Mouse (Mus musculus) adrenal gland, adult (tissue): ENCODE measurements around the gene Abcc6.
A peak's percentile ranks its signal among the peaks of the same experiment; 100 is the strongest.
"Not testable (repeated sequence)": the region's sequence is repeated elsewhere in the genome, so short reads cannot be mapped to it uniquely, and the experiment has no call there.

Source experiments
- DNase-seq, 2 experiments: peaks; one replicate each; pipeline ENCODE4 v3.0.0; 2022 to 2023; ENCODE audit warnings: low spot score in 1 of 2; ENCODE audit not compliant: inconsistent age in 2 of 2

Abcc6 gene

DNA sequence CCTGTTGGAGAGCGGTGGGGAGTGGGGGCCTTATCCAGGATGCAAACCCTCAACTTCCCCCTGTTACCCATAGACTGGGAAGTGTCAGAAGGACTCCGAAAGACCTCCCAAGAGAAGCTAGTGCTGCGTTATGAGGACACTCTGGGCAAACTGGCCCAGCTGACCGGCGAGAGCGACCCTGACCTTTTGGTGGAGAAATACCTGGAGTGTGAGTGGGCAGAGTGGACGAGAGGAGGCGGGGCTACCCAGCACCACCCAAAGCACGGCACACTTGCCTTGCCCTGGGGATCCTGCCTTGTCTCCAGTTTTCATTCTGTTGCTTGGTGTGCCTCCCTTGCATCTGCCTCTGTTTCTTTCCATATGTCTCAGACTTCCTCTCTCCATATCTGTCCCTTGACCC lies 88.1 kb downstream of the Abcc6 start:
- peak; percentile 91 to 93 for DNase-seq

DNA sequence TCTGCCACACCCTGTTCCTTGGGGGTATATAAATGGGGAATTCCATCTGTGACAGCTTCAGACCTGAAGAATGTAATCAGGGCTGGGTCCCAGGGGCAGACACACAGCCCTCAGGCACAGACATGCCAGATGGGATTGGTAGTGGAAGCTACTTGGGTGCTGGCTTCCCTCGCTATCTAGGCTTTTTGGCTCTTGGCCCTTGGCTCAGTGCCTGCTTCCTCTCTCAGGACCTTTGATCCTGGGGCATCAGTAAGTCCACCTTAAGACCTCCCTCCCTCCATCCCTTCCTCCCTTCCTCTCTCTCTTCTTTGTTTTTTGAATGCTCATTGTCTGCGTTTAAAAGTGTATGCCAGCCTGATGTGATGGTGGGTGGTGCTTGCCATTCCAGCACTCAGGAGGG lies 90.3 kb downstream of the Abcc6 start:
- DNase-seq: peak in 1 of 2 experiments; percentile 41

GRCm38 (mm10) chr7:45935114-45935513 lies 95.0 kb downstream of the Abcc6 start:
- peak; percentile 61 to 89 for DNase-seq

DNA sequence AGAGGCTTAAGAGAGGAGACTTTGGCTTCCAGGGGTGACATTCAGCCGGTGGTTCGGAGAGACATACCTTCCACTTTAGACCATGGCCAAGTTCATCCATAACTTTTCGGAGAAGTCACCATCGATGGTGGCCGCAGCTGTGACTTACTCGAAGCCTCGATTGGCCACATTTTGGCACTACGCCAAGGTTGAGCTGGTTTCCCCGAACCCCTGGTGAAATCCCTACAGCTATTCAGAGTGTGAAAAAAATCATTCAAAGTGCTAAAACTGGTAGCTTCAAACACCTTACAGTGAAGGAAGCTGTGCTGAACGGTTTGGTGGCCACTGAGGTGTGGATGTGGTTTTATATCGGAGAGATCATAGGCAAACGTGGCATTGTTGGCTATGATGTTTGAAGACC lies 96.3 kb downstream of the Abcc6 start:
- DNase-seq: not testable (repeated sequence)

DNA sequence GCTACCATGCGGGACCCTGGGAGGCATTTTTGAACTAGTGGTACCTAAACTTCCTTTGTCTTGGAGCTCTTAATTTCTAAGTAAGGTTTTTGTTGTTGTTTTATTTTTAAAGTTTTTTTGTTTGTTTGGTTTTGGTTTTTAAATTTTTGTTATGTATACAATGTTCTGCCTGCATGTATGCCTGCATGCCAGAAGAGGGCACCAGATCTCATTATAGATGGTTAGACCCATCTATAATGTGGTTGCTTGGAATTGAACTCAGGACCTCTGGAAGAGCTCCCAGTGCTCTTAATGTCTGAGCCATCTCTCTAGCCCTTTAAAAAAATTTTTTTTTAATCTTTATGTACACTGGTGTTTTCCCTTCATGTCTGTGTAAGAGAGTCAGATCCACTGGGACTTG lies 100.4 kb downstream of the Abcc6 start:
- no peak for DNase-seq

GRCm38 (mm10) chr7:45928626-45929295 lies 101.3 kb downstream of the Abcc6 start:
- DNase-seq: no peak

DNA sequence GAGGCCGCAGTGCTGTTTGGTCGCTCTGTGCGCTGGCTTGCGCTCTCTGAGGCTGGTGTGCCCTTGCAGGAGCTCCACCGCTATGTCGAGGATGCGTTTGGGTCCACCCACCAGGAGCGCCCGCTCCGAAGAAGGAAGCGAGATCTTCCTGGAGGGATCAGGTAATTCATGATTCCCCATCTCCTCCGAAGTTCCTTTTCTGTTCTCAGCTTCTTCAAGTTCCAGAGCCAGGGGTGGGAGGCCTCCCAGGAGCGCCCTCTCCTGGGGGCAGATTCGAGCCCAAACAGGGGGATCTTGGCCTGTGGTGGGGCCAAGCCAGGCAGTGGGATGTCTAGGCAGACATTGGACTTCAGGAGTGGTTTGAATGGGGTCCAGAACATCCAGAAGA lies 105.7 kb downstream of the Abcc6 start:
- peak in 1 of 2 experiments; percentile 67 for DNase-seq

- DNase-seq: peak; percentile 89 to 95
Measured at GRCm38 (mm10) chr7:45923762-45924428, 106.2 kb downstream of the Abcc6 start, which contains the start of gene Ccdc114. Gene Ccdc114 (plus strand): TSS chr7:45924072.

DNA sequence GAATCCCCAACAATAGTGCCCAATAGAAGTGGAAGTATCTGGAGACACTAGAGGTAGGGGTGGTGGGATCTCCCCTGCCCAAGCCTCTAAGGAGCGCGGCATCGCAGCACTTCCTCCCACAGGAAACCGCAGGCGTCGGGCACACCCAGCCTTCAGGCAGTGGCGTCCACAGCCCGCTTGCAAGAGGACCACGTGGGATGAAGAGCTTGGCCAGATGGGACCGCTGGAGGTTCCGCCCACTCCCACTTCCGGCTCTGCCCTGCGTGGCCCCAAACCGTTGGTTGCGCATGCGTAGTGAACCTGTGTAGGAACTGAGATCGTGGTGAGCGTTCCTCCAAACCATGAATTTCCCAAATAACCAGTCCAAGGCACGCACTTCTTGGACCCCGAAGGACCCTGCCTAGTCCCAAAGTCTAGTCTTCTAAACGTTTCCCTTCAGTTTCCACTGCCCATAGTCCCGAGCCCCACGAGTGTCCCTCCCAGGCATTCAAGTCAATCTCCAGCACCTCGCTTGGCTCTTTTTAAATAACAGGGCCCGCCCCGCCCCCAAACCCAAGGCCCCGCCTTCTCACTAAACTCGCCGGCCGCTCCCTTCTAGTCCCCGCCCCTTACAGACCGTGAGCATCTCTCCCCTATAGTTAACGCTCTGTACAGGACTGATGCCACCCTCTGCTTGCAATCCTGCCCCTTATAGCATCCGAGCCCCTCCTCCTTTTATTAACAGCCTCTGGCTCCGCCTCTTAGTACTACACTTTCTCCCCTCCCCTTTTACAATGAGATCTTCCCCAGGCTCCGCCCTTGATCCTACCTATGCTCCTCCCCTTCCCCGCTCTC lies 107.0 kb downstream of the Abcc6 start:
- peak; percentile 97 to 99 for DNase-seq

- peak in 1 of 2 experiments; percentile 54 for DNase-seq
Measured at GRCm38 (mm10) chr7:45921950-45922600, 108.0 kb downstream of the Abcc6 start.

DNA sequence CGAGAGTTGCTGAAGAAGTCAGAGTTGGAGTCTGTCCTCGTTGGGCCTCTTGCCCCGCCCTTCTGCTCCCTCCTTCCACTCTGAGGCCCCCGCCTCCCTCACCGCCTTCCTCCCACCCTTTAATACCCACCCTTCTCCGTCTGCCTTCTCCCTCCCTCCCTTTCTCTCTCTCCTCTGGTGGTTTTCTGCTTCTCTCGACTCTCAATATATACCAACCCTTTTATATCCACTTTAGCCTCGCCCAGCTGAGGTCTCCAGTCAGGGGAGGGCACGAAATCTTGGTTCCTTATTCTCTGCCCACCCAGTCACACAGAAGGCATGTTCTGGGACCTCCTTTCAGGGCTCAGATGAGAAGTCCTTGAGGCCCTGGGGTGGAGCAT lies 108.9 kb downstream of the Abcc6 start, which contains the start of gene Emp3:
Gene Emp3, minus strand, starts transcription at position 163 of the 380 bp plus-strand sequence.
- DNase-seq: peak; percentile 79 to 84

DNA sequence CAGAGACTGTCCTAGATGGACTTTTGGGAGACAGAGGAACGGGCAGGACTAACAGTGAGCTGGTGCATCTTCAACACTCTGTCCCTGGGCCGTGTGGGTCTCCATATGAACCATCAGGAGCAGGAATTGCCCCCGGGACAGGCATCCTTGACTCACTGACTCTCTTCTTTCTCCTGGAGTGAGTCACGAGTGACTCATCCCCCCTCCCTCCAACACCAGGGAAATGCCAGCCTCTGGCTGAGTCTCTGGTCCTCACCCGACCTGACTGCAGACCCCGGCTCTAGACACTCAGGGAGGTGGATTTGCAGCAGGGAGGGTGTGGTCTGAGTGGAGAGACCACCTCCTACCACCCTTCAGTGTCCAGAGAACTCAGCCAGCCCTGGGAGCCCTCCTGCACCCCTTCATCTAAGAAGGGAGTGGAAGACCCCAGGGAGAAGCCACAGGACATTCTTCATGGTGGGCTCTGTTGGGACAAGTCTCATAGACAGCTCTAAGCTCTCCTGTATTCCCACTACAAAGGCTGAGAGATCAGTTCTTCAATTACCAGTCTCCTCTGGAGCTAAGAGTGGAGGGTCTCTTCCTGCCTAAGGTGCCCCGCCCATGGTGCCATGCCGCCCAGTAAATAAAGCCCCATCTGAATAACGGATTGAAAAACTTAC lies 109.4 kb downstream of the Abcc6 start:
- peak; percentile 91 to 94 for DNase-seq

GRCm38 (mm10) chr7:45919761-45920160 lies 110.3 kb downstream of the Abcc6 start:
- DNase-seq: no peak

- peak; percentile 44 to 64 for DNase-seq
Measured at GRCm38 (mm10) chr7:45919083-45919671, 110.9 kb downstream of the Abcc6 start.

GRCm38 (mm10) chr7:45917926-45918325 lies 112.2 kb downstream of the Abcc6 start:
- DNase-seq: peak in 1 of 2 experiments; percentile 38
